Mouse (Mus musculus) megakaryocyte, embryonic 14.5 days (primary cell): ENCODE measurements around the gene Cldn4.
"Not testable (repeated sequence)": the region's sequence is repeated elsewhere in the genome, so short reads cannot be mapped to it uniquely, and the experiment has no call there.

ENCODE experiments used
- FLI1 ChIP-seq: IDR thresholded peaks from 2 replicates; pipeline ENCODE4 v1.6.1; 2012; ENCODE audit warnings: low read length, inconsistent platforms, mixed read lengths
- GATA1 ChIP-seq: IDR thresholded peaks from 3 replicates; pipeline ENCODE4 v1.6.1; 2012; ENCODE audit warnings: mixed read lengths, low read length, inconsistent platforms, borderline replicate concordance

- TF ChIP-seq GATA1, FLI1: not testable (repeated sequence)
Observed at GRCm38 (mm10) chr5:134964655-134965054, 17.9 kb upstream of the Cldn4 start.
